Mouse (Mus musculus) CH12.LX (cell line): ENCODE results near the gene Eri3.

Source experiments
- EP300 ChIP-seq: IDR thresholded peaks from 2 replicates; pipeline ENCODE4 v1.6.1; 2011; ENCODE audit warnings: low read length, improper control_type of control experiment
- MAFK ChIP-seq: IDR thresholded peaks from 2 replicates; pipeline ENCODE4 v1.6.1; 2011; ENCODE audit warnings: low read length, improper control_type of control experiment; ENCODE audit not compliant: insufficient replicate concordance
- POLR2A ChIP-seq: IDR thresholded peaks from 2 replicates; pipeline ENCODE4 v1.6.1; 2011; ENCODE audit warnings: low read depth, mild to moderate bottlenecking, improper control_type of control experiment, low read length
- USF1 ChIP-seq: IDR thresholded peaks from 2 replicates; pipeline ENCODE4 v1.6.1; 2014; ENCODE audit warnings: low read depth, mild to moderate bottlenecking, inconsistent platforms, low read length, improper control_type of control experiment

GRCm38 (mm10) chr4:117658582-117659444 lies 108.6 kb downstream of the Eri3 start:
- no peak for TF ChIP-seq POLR2A
- TF ChIP-seq EP300 = no peak
- TF ChIP-seq USF1 = no peak
- TF ChIP-seq MAFK = no peak
